In the genomic region with DNA sequence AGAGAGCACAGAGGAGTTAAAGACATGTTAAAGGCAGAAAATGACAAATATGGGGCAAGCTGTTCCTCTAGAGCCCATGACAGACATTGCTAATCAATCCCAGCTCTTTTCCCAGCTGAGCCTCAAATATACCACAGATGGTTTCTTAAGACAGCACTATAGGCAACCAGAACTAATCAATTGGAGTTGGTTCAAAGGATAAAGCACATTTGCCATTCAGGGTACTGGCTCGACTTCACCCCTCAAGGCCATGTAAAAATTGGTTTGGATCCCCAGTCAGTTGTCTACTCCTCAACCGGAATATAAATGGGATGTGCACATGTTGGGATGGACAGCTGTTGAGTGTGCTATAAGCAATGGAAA, we compare ENCODE assay signal across 15 mouse cellular contexts. TPM values are rescaled to one million over a fixed set of nuclear protein-coding genes. Genes with fewer than 3 reads are reported as not detected.
DNase-seq lines count a peak whose midpoint lies in the region; ATAC-seq lines count a peak whose summit lies in the region.
"Had no signal": no experiment of that assay in that cellular context is flagged by ENCODE, and none has a peak within 500 bp of the region (broad histone marks: within the 10 kb centered on the region; RNA-seq: fewer than 3 reads in every experiment).

No protein-coding gene starts in this region.

- H3K4me2 ChIP-seq in forebrain, embryonic 14.5 days (ENCODE audit: low read length): no peak overlapping the region
- H3K4me2 ChIP-seq in forebrain, embryonic 11.5 days (ENCODE audit: low read depth, low read length, severe bottlenecking): no peak overlapping the region
- H3K4me2 ChIP-seq in hindbrain, embryonic 11.5 days (replicated peaks; ENCODE audit: low read depth, low read length): no peak overlapping the region
- H3K4me2 ChIP-seq: kidney, embryonic 15.5 days; liver, embryonic 15.5 days had no signal

- peak; percentile 77 for ATAC-seq in forebrain, embryonic 14.5 days
- no peak for ATAC-seq in forebrain, embryonic 11.5 days (replicated peaks; ENCODE audit: low FRiP score)
- peak; percentile 78 for ATAC-seq in hindbrain, embryonic 11.5 days (ENCODE audit: low FRiP score)

- no peaks in the 10 kb centered on the region for H3K27me3 ChIP-seq in forebrain, embryonic 14.5 days (replicated peaks; ENCODE audit: control insufficient read depth, insufficient read depth, low read length)
- peaks cover 2% of the 10 kb centered on the region; the same call in 1 of the 2 replicates for H3K27me3 ChIP-seq in forebrain, embryonic 11.5 days (ENCODE audit: control insufficient read depth, insufficient read depth, low read length)
- H3K27me3 ChIP-seq in hindbrain, embryonic 11.5 days (ENCODE audit: control insufficient read depth, insufficient read depth, low read length): no peaks in the 10 kb centered on the region
- H3K27me3 ChIP-seq: kidney, embryonic 15.5 days; liver, embryonic 15.5 days had no signal

- H3K27ac ChIP-seq in forebrain, embryonic 14.5 days (ENCODE audit: low read depth, low read length): peak overlapping the region; percentile 71; the same call in 1 of the 2 replicates
- H3K27ac ChIP-seq in forebrain, embryonic 11.5 days (ENCODE audit: low read depth, low read length): no peak overlapping the region
- no peak overlapping the region for H3K27ac ChIP-seq in hindbrain, embryonic 11.5 days (ENCODE audit: low read depth, low read length)
- H3K27ac ChIP-seq: kidney, embryonic 15.5 days; liver, embryonic 15.5 days had no signal

- no peaks in the 10 kb centered on the region for H3K36me3 ChIP-seq in forebrain, embryonic 14.5 days (ENCODE audit: control insufficient read depth, insufficient read depth, low read length)
- no peaks in the 10 kb centered on the region for H3K36me3 ChIP-seq in forebrain, embryonic 11.5 days (ENCODE audit: control insufficient read depth, insufficient read depth, low read length)
- no peaks in the 10 kb centered on the region for H3K36me3 ChIP-seq in hindbrain, embryonic 11.5 days (ENCODE audit: control insufficient read depth, insufficient read depth, low read length)
- H3K36me3 ChIP-seq: kidney, embryonic 15.5 days; liver, embryonic 15.5 days had no signal

- no peak overlapping the region for H3K4me3 ChIP-seq in forebrain, embryonic 14.5 days (ENCODE audit: low read depth, low read length)
- H3K4me3 ChIP-seq in forebrain, embryonic 11.5 days (ENCODE audit: low read depth, low read length): no peak overlapping the region
- H3K4me3 ChIP-seq in hindbrain, embryonic 11.5 days (ENCODE audit: low read depth, low read length): no peak overlapping the region
- H3K4me3 ChIP-seq: erythroblast, embryonic 14.5 days; kidney, embryonic 15.5 days; liver, embryonic 15.5 days had no signal

- 71% methylated on average over 2 of the region's 2 CpGs for WGBS in forebrain, embryonic 14.5 days
- WGBS in forebrain, embryonic 11.5 days: 64% methylated on average over 2 of the region's 2 CpGs
- WGBS in hindbrain, embryonic 11.5 days: 42% methylated on average over 2 of the region's 2 CpGs

- H3K9me3 ChIP-seq in forebrain, embryonic 14.5 days (replicated peaks; ENCODE audit: control insufficient read depth, low read length): no peaks in the 10 kb centered on the region
- no peaks in the 10 kb centered on the region for H3K9me3 ChIP-seq in forebrain, embryonic 11.5 days (ENCODE audit: control insufficient read depth, low read length)
- no peaks in the 10 kb centered on the region for H3K9me3 ChIP-seq in hindbrain, embryonic 11.5 days (ENCODE audit: control insufficient read depth, low read length)
- H3K9me3 ChIP-seq: kidney, embryonic 15.5 days; liver, embryonic 15.5 days had no signal

- peaks cover 19% of the 10 kb centered on the region for H3K4me1 ChIP-seq in forebrain, embryonic 14.5 days (ENCODE audit: control insufficient read depth, insufficient read depth, low read length)
- H3K4me1 ChIP-seq in forebrain, embryonic 11.5 days (replicated peaks; ENCODE audit: control insufficient read depth, insufficient read depth, low read length): no peaks in the 10 kb centered on the region
- H3K4me1 ChIP-seq in hindbrain, embryonic 11.5 days (replicated peaks; ENCODE audit: control insufficient read depth, insufficient read depth, low read length): no peaks in the 10 kb centered on the region
- H3K4me1 ChIP-seq: kidney, embryonic 15.5 days; liver, embryonic 15.5 days had no signal

- no peak overlapping the region for H3K9ac ChIP-seq in forebrain, embryonic 14.5 days (ENCODE audit: low read length)
- H3K9ac ChIP-seq in forebrain, embryonic 11.5 days (ENCODE audit: low read length): no peak overlapping the region
- no peak overlapping the region for H3K9ac ChIP-seq in hindbrain, embryonic 11.5 days (ENCODE audit: low read depth, low read length)
- H3K9ac ChIP-seq: kidney, embryonic 15.5 days; liver, embryonic 15.5 days had no signal

- peak; percentile 84 for DNase-seq in forebrain, embryonic 14.5 days (ENCODE audit: low spot score)
- no peak for DNase-seq in forebrain, embryonic 11.5 days (ENCODE audit: low spot score)
- DNase-seq in embryo, embryonic 10.5 days (ENCODE audit: low spot score): peak; percentile 72
- DNase-seq in hindbrain, embryonic 11.5 days (ENCODE audit: low spot score): peak; percentile 67
- peak; percentile 63 for DNase-seq in mesoderm, embryonic 11.5 days (ENCODE audit: low read depth, low spot score)
- DNase-seq in T-cell, adult 2 months (ENCODE audit: low spot score): no peak
- DNase-seq in left cerebral cortex, adult 8-10 months (ENCODE audit: low spot score in 2 of 2): no peak
- no peak for DNase-seq in ovary, postnatal 14 days (ENCODE audit: low spot score)
- DNase-seq: cerebellum, adult 18-20 months; gastrocnemius, postnatal 36 days; layer of hippocampus, postnatal 36 days had no signal

RNA-seq across cellular contexts. Expression of a gene that starts 11.1 kb away (rescaled TPM):
- polyA plus RNA-seq in forebrain, embryonic 14.5 days (2014; fragmentation: Nextera tagmentation; extraction: Ambion mirVana): 0.25 TPM in 1 of 2 replicates, not detected in the other
- 0.36 and 0.55 TPM in 2 replicates for polyA plus RNA-seq in forebrain, embryonic 11.5 days (2014; fragmentation: Nextera tagmentation; extraction: Ambion mirVana)
- 0.36 and 0.62 TPM in 2 replicates for polyA plus RNA-seq in hindbrain, embryonic 11.5 days (2014; fragmentation: Nextera tagmentation; extraction: Ambion mirVana)
- total RNA-seq in left cerebral cortex, adult 8-10 months (2022): under 1 TPM in 2 of 4 experiments, not detected in 2; 0.07 to 0.14 TPM
- total RNA-seq: layer of hippocampus, postnatal 36 days had no signal
- polyA plus RNA-seq: C2C12 had no signal

Comparison
In these comparisons a context has a peak if more than half of its experiments do, and no peak if none do; other contexts are left out.
1. DNase-seq: peak in forebrain, embryonic 14.5 days (single experiment), embryo, embryonic 10.5 days (single experiment), hindbrain, embryonic 11.5 days (single experiment) and mesoderm, embryonic 11.5 days (single experiment); none in forebrain, embryonic 11.5 days (single experiment), T-cell, adult 2 months (single experiment), left cerebral cortex, adult 8-10 months (0 of 2) and ovary, postnatal 14 days (single experiment).